Mouse (Mus musculus) limb, embryonic 11.5 days (tissue): ENCODE results near the gene Lyzl4. TPM values are rescaled to one million over a fixed set of nuclear protein-coding genes. Genes with fewer than 3 reads are reported as not detected.
A peak's percentile ranks its signal among the peaks of the same experiment; 100 is the strongest.

ENCODE experiments used
- ATAC-seq: fragments of 200-750 bp; cut with Nextera tagmentation; 2 replicates; pipeline ENCODE4 v1.8.0; 2017; ENCODE audit warnings: low read depth; ENCODE audit not compliant: insufficient number of reproducible peaks, low FRiP score, low TSS enrichment
- DNase-seq: peaks from one replicate; pipeline ENCODE4 v3.0.0-alpha.2; 2015; ENCODE audit warnings: low spot score
- H3K27ac ChIP-seq: fragments of 300-500 bp; sonication (generic); replicated peaks from 2 replicates; pipeline ENCODE4 v1.5.1; 2014; ENCODE audit warnings: low read depth, mild to moderate bottlenecking, low read length
- H3K27me3 ChIP-seq: fragments of 300-500 bp; sonication (generic); 2 replicates; pipeline ENCODE4 v1.6.1; 2014; ENCODE audit warnings: mild to moderate bottlenecking, low read length, mixed read lengths; ENCODE audit not compliant: control insufficient read depth, insufficient read depth
- H3K36me3 ChIP-seq: fragments of 300-500 bp; sonication (generic); 2 replicates; pipeline ENCODE4 v1.6.1; 2014; ENCODE audit warnings: mild to moderate bottlenecking, low read length, moderate library complexity, mixed read lengths; ENCODE audit not compliant: control insufficient read depth, insufficient read depth
- H3K4me1 ChIP-seq: fragments of 300-500 bp; sonication (generic); 2 replicates; pipeline ENCODE4 v1.6.1; 2014; ENCODE audit warnings: low read length, mixed read lengths; ENCODE audit not compliant: control insufficient read depth, insufficient read depth
- H3K4me2 ChIP-seq: fragments of 300-500 bp; sonication (generic); 2 replicates; pipeline ENCODE4 v1.6.1; 2014; ENCODE audit warnings: low read depth, mild to moderate bottlenecking, moderate library complexity; ENCODE audit not compliant: severe bottlenecking
- H3K4me3 ChIP-seq: fragments of 300-500 bp; sonication (generic); 2 replicates; pipeline ENCODE4 v1.5.1; 2014; ENCODE audit warnings: low read depth, low read length
- H3K9ac ChIP-seq: fragments of 300-500 bp; sonication (generic); 2 replicates; pipeline ENCODE4 v1.6.1; 2014; ENCODE audit warnings: mild to moderate bottlenecking, low read length
- H3K9me3 ChIP-seq: fragments of 300-500 bp; sonication (generic); 2 replicates; pipeline ENCODE4 v1.6.1; 2016; ENCODE audit warnings: low read length; ENCODE audit not compliant: control insufficient read depth
- WGBS: fragments of 180-500 bp; shearing (Covaris S2); extraction: QIAGEN DNeasy Blood & Tissue Kit; methylation state at CpG from one replicate; pipeline ENCODE4 v1.1.7; 2014; 5-methylcytosine and 5-hydroxymethylcytosine counted together
- polyA plus RNA-seq: library from polyadenylated mRNA; unstranded; fragments of >200 nt; fragmentation: Nextera tagmentation; extraction: Ambion mirVana; gene quantifications from 2 replicates; pipeline ENCODE4 v1.2.1, GENCODE M21; 2014

Lyzl4 gene
- polyA plus RNA-seq, 1 experiment from 2014 or later: not detected

DNA sequence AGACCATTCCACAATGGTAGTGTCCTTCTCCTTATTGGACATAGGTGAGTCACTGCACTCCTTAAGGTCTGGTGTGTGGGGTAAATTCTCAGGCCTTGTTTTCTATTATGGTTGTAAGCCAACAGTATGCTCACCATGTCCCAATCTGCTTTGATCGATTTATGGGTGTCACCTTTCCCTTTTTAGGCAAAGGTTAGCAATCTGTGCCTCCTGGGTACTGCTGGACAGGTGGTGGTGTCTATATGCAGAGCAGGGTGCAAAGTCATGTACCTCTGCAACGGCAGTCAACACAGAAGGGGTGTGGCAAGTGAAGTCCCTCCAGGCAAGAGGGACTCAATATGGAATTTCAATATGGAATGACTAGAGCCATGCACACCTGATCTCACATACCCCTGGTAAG is 17.0 kb downstream of the Lyzl4 start:
- Histone ChIP-seq H3K4me1 (no peaks in the 10 kb centered on the region), H3K4me3 (no peak overlapping the region), H3K36me3 (no peaks in the 10 kb centered on the region), H3K9me3 (no peaks in the 10 kb centered on the region), H3K9ac (no peak overlapping the region), H3K27me3 (no peaks in the 10 kb centered on the region), H3K27ac (no peak overlapping the region), H3K4me2 (no peak overlapping the region)
- ATAC-seq (no peak), DNase-seq (no peak)
- 79% methylated on average over 2 of the region's 2 CpGs for WGBS

DNA sequence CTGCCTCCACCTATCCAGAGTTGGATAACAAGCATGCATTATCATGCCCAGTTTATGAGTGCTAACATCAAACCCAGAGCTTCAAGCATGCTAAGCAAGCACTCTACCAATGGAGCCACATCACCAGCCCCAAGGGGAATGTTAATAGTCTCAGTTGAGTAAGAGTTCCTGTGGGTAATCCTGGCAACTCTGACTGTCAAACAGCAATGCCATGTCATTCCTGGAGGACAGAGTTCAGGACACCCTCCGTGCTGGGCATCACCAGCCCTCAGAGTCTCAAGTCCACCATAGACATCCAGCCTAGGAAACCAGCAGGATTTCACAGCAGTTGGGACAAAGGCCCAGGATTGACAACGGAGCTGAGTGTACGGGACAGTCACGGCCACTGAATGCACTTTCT is 18.7 kb downstream of the Lyzl4 start:
- 90% methylated on average over 4 of the region's 4 CpGs for WGBS
- ATAC-seq: no peak
- 0 out of 2 replicates have a peak, but pooled peaks cover 3% of the 10 kb centered on the region for H3K4me1 ChIP-seq

DNA sequence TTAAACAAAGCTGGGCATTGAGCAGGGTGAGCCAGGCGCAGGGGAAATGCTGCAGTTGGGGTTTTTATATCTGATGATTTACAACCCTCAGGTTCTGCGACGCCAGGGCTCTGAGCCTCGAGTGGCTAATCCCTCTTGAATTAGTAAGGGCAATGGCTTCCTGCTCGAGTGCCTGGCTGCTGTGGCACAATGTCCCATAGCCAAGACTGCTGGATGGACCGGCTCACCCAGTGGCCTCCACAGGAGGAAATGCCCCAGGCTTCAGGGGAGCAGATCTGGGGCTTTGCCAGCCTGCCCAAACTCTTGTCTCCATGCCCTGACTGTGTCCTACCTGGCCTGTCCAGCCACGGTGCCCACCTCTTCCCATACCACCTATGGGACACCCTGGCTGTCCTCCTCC is 22.5 kb downstream of the Lyzl4 start:
- Histone ChIP-seq H3K9me3 (no peaks in the 10 kb centered on the region), H3K27me3 (no peaks in the 10 kb centered on the region), H3K4me3 (no peak overlapping the region), H3K4me1 (0 out of 2 replicates have a peak, but pooled peaks cover 3% of the 10 kb centered on the region), H3K36me3 (no peaks in the 10 kb centered on the region), H3K27ac (no peak overlapping the region), H3K4me2 (no peak overlapping the region), H3K9ac (no peak overlapping the region)
- 37% methylated on average over 7 of the region's 7 CpGs for WGBS
- ATAC-seq (0 out of 2 replicates have a peak, but pooled peaks have one; percentile 35), DNase-seq (peak; percentile 41)

More for the DNA sequence above, 18.7 kb downstream of the Lyzl4 start:
- DNase-seq: no peak
- H3K4me2 ChIP-seq: no peak overlapping the region
- no peak overlapping the region for H3K9ac ChIP-seq
- H3K36me3 ChIP-seq: no peaks in the 10 kb centered on the region
- H3K27me3 ChIP-seq: no peaks in the 10 kb centered on the region
- no peak overlapping the region for H3K27ac ChIP-seq
- no peaks in the 10 kb centered on the region for H3K9me3 ChIP-seq
- no peak overlapping the region for H3K4me3 ChIP-seq

DNA sequence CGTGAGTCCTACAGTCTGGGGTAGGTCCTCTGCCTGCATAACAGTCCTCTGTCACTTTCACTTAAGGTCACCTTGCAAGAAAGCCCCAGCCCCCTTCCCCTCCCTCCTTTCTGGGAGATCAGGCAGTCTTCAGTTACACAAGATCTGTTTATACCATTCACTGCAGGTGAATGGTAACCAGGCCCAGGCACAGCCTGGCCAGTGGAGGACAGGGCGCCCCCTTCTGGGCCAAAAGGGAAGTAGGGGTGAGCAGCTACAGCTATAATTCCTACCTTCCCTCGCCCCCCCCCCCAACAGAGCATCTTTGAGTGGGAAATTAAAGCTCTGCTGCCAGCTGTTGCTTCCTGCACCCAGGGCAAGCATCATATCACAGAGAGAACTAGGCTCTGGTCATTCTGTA is 25.4 kb downstream of the Lyzl4 start:
- H3K4me1 ChIP-seq: 0 out of 2 replicates have a peak, but pooled peaks cover 3% of the 10 kb centered on the region
- ATAC-seq (no peak), DNase-seq (peak; percentile 49)

DNA sequence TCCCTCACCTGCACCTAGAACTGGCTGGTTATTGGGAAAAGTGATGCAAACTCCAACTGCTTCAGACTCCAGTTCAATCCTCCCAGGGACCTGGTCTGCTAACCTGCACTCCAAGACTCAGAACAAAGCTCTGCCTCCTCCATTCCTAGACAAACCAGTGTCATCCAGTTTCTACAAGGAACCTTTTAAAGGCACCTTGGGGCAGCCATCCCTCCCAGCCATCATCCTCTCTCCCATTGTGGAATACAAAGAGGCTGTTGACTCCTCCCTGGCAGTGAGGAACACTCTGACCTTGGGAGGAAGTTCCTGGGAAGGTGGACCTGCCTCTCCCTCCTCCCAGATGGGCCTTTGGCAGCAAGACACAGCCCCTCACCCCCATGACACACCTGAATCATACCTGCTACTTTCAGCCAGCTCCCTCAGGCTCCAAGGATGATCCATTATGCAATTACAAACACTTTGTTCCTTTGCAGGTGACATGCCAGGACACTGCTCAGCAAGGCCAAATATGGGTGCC is 27.6 kb downstream of the Lyzl4 start:
- H3K36me3 ChIP-seq: no peaks in the 10 kb centered on the region
- H3K27ac ChIP-seq: no peak overlapping the region
- H3K4me3 ChIP-seq: no peak overlapping the region
- no peak overlapping the region for H3K4me2 ChIP-seq
- H3K9ac ChIP-seq: no peak overlapping the region
- no peaks in the 10 kb centered on the region for H3K9me3 ChIP-seq
- 0 out of 2 replicates have a peak, but pooled peaks cover 3% of the 10 kb centered on the region for H3K4me1 ChIP-seq
- DNase-seq (no peak), ATAC-seq (no peak)
- H3K27me3 ChIP-seq: no peaks in the 10 kb centered on the region

More for the DNA sequence above, 25.4 kb downstream of the Lyzl4 start:
- Histone ChIP-seq H3K9ac (no peak overlapping the region), H3K4me3 (no peak overlapping the region), H3K27me3 (no peaks in the 10 kb centered on the region), H3K9me3 (no peaks in the 10 kb centered on the region), H3K36me3 (no peaks in the 10 kb centered on the region), H3K4me2 (no peak overlapping the region), H3K27ac (no peak overlapping the region)
- WGBS: 58% methylated on average over 3 of the region's 3 CpGs

DNA sequence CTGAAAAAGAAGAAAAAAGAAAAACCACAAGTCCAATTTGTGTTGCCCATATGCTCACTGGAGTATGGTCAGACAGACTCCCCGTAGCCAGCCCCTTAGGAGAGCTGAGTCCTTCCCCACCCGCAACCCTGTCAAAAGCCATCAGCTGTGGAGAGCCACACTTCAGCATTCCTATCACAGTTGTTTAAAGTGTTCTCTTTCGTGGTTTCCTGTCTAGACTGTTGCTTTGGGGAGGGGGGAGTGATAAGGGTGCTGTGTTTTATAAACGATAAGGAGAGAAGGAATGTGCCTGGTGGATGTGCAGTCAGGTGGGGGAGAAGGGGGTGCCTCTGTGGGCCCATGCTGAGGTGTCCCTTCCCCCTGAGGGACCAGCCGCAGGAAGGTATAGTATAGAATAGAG is 28.7 kb downstream of the Lyzl4 start:
- H3K36me3 ChIP-seq: no peaks in the 10 kb centered on the region
- no peak for DNase-seq
- H3K4me1 ChIP-seq: no peaks in the 10 kb centered on the region
- H3K9ac ChIP-seq: no peak overlapping the region
- WGBS: 69% methylated on average over 5 of the region's 5 CpGs
- no peak overlapping the region for H3K27ac ChIP-seq
- H3K9me3 ChIP-seq: no peaks in the 10 kb centered on the region
- no peak for ATAC-seq
- H3K4me2 ChIP-seq: no peak overlapping the region
- H3K27me3 ChIP-seq: no peaks in the 10 kb centered on the region
- no peak overlapping the region for H3K4me3 ChIP-seq

DNA sequence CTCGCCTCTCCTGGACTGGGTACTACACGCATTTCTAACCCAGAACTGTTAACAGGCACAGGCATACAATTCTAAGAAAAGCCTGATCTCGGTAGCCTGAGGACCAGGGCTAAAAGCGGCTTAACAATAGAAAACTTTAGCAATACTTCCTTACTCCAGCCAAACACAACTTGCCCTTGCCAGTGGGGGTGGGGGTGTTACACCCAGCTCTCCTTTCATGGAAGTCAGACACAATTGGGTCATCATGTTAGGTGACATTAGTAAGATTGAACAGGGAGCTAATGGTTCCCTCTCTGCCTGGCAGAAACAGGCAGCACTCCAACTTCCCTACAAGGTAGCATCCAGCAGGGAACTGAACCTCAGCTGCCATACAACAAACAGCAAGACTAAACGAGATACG is 32.5 kb downstream of the Lyzl4 start:
- 77% methylated on average over 6 of the region's 6 CpGs for WGBS
- no peaks in the 10 kb centered on the region for H3K36me3 ChIP-seq
- ATAC-seq: no peak

DNA sequence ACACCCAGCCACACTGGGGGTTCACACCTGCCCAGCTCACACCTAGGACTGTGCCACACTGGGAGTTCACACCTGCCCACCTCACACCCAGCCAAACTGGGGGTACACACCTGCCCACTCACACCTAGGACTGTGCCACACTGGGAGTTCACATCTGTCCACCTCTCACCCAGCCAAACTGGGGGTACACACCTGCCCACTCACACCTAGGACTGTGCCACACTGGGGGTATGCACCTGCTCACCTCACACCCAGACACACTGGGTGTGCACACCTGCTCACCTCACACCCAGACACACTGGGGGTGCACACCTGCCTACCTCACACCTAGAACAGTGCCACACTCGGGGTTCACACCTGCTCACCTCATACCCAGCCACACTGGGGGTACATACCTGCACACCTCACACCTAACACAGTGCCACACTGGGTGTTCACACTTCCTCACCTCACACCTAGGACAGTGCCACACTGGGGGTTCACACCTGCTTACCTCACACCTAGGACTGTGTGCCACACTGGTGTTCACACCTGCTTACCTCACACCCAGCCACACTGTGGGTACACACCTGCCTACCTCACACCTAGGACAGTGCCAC is 35.3 kb downstream of the Lyzl4 start:
- Histone ChIP-seq H3K9me3 (no peaks in the 10 kb centered on the region), H3K4me1 (no peaks in the 10 kb centered on the region), H3K9ac (no peak overlapping the region), H3K27me3 (no peaks in the 10 kb centered on the region), H3K27ac (no peak overlapping the region), H3K36me3 (no peaks in the 10 kb centered on the region), H3K4me3 (no peak overlapping the region), H3K4me2 (no peak overlapping the region)
- DNase-seq (no peak), ATAC-seq (peak; percentile 59; the same call in 1 of the 2 replicates)
- whole genome bisulfite sequencing: 53% methylated on average over 1 of the region's 1 CpGs

More for the DNA sequence above, 32.5 kb downstream of the Lyzl4 start:
- DNase-seq: no peak
- Histone ChIP-seq H3K9ac (no peak overlapping the region), H3K9me3 (no peaks in the 10 kb centered on the region), H3K27ac (no peak overlapping the region), H3K27me3 (no peaks in the 10 kb centered on the region), H3K4me3 (no peak overlapping the region), H3K4me2 (no peak overlapping the region), H3K4me1 (no peaks in the 10 kb centered on the region)
